Mouse (Mus musculus) 416B (cell line): Measurements from ENCODE around the gene Isg20l2.

ENCODE experiments used
- DNase-seq: peaks from one replicate; pipeline ENCODE4 v3.0.0; 2011; ENCODE audit warnings: low read depth

Gene Isg20l2

GRCm38 (mm10) chr3:87979493-87979892 is 49.4 kb downstream of the Isg20l2 start:
- DNase-seq = no peak

- no peak for DNase-seq
These were observed 50.0 kb downstream of the Isg20l2 start for GRCm38 (mm10) chr3:87980085-87980484.

GRCm38 (mm10) chr3:87980728-87981127 is 50.6 kb downstream of the Isg20l2 start:
- DNase-seq = no peak

GRCm38 (mm10) chr3:87981214-87981760 is 51.2 kb downstream of the Isg20l2 start:
- DNase-seq = no peak

GRCm38 (mm10) chr3:87981894-87982835 is 52.1 kb downstream of the Isg20l2 start:
- DNase-seq = no peak

GRCm38 (mm10) chr3:87982836-87983601 is 52.9 kb downstream of the Isg20l2 start:
- peak; percentile 69 for DNase-seq

- DNase-seq = no peak
These were observed 53.5 kb downstream of the Isg20l2 start for GRCm38 (mm10) chr3:87983627-87984026.

- DNase-seq = no peak
These were observed 54.0 kb downstream of the Isg20l2 start for GRCm38 (mm10) chr3:87984094-87984493.

- DNase-seq = peak; percentile 13
These were observed 55.6 kb downstream of the Isg20l2 start for GRCm38 (mm10) chr3:87985505-87986320.

- DNase-seq = peak; percentile 98
These were observed 56.8 kb downstream of the Isg20l2 start for GRCm38 (mm10) chr3:87986868-87987267.

- peak; percentile 90 for DNase-seq
These were observed 57.5 kb downstream of the Isg20l2 start for GRCm38 (mm10) chr3:87987633-87988032.

- no peak for DNase-seq
These were observed 58.0 kb downstream of the Isg20l2 start for GRCm38 (mm10) chr3:87988068-87988467.

GRCm38 (mm10) chr3:87989935-87990334 is 59.8 kb downstream of the Isg20l2 start:
- no peak for DNase-seq
